In genomic region chr4:154466305-154466704, GRCm38 (mm10) we compare ENCODE assay signal across 11 mouse cellular contexts.
A peak's percentile ranks its signal among the peaks of the same experiment; 100 is the strongest.
DNase-seq lines count a peak whose midpoint lies in the region; ATAC-seq lines count a peak whose summit lies in the region.
"Had no signal": no experiment of that assay in that cellular context is flagged by ENCODE, and none has a peak within 500 bp of the region (broad histone marks: within the 10 kb centered on the region; RNA-seq: fewer than 3 reads in every experiment).

No protein-coding gene starts in this region.

- no peaks in the 10 kb centered on the region for H3K36me3 ChIP-seq in hindbrain, embryonic 11.5 days (ENCODE audit: control insufficient read depth, insufficient read depth, low read length)
- no peaks in the 10 kb centered on the region for H3K36me3 ChIP-seq in hindbrain, embryonic 16.5 days (ENCODE audit: control insufficient read depth, insufficient read depth, low read length)

- no peak overlapping the region for H3K27ac ChIP-seq in hindbrain, embryonic 11.5 days (ENCODE audit: low read depth, low read length)
- no peak overlapping the region for H3K27ac ChIP-seq in hindbrain, embryonic 16.5 days (ENCODE audit: low read depth, low read length)
- H3K27ac ChIP-seq: hindbrain, embryonic 14.5 days; limb, embryonic 12.5 days had no signal

- H3K27me3 ChIP-seq in hindbrain, embryonic 11.5 days (ENCODE audit: control insufficient read depth, insufficient read depth, low read length), result peaks cover 81% of the 10 kb centered on the region
- peaks cover 18% of the 10 kb centered on the region for H3K27me3 ChIP-seq in hindbrain, embryonic 16.5 days (replicated peaks; ENCODE audit: control insufficient read depth, insufficient read depth, low read length)

- no peak overlapping the region for H3K4me3 ChIP-seq in hindbrain, embryonic 11.5 days (ENCODE audit: low read depth, low read length)
- no peak overlapping the region for H3K4me3 ChIP-seq in hindbrain, embryonic 16.5 days (ENCODE audit: low read length)
- H3K4me3 ChIP-seq: limb, embryonic 12.5 days had no signal

- DNase-seq in hindbrain, embryonic 11.5 days (ENCODE audit: low spot score), result peak; percentile 54
- peak; percentile 38 for DNase-seq in urinary bladder, postnatal 14 days (ENCODE audit: low spot score)
- no peak for DNase-seq in urinary bladder, postnatal 36 days (ENCODE audit: low spot score in 2 of 2)
- peak; percentile 14 for DNase-seq in induced T-regulatory cell, adult 2 months (ENCODE audit: low read depth)
- DNase-seq in thymus, postnatal 4 days, result peak; percentile 72
- DNase-seq in spleen, adult 18-20 months, result no peak
- DNase-seq in cerebellum, postnatal 36 days, result no peak
- DNase-seq: cerebellum, adult 2 months had no signal

- no peak for ATAC-seq in hindbrain, embryonic 11.5 days (ENCODE audit: low FRiP score)
- ATAC-seq in hindbrain, embryonic 16.5 days, result no peak

- WGBS in hindbrain, embryonic 11.5 days, result 41% methylated on average over 5 of the region's 5 CpGs
- 48% methylated on average over 5 of the region's 5 CpGs for WGBS in hindbrain, embryonic 16.5 days

- H3K4me1 ChIP-seq in hindbrain, embryonic 11.5 days (replicated peaks; ENCODE audit: control insufficient read depth, insufficient read depth, low read length), result peaks cover 2% of the 10 kb centered on the region
- peaks cover 3% of the 10 kb centered on the region for H3K4me1 ChIP-seq in hindbrain, embryonic 16.5 days (ENCODE audit: control insufficient read depth, insufficient read depth, low read depth, low read length)

- no peaks in the 10 kb centered on the region for H3K9me3 ChIP-seq in hindbrain, embryonic 11.5 days (ENCODE audit: control insufficient read depth, low read length)
- no peaks in the 10 kb centered on the region for H3K9me3 ChIP-seq in hindbrain, embryonic 16.5 days (ENCODE audit: control insufficient read depth, low read length)
- H3K9me3 ChIP-seq: limb, embryonic 12.5 days had no signal

- no peak overlapping the region for H3K4me2 ChIP-seq in hindbrain, embryonic 11.5 days (replicated peaks; ENCODE audit: low read depth, low read length)
- no peak overlapping the region for H3K4me2 ChIP-seq in hindbrain, embryonic 16.5 days (ENCODE audit: low read length)
- H3K4me2 ChIP-seq: hindbrain, embryonic 14.5 days; limb, embryonic 12.5 days had no signal

- H3K9ac ChIP-seq in hindbrain, embryonic 11.5 days (ENCODE audit: low read depth, low read length), result no peak overlapping the region
- no peak overlapping the region for H3K9ac ChIP-seq in hindbrain, embryonic 16.5 days (ENCODE audit: low read depth, low read length)
- H3K9ac ChIP-seq: hindbrain, embryonic 14.5 days; limb, embryonic 12.5 days had no signal

Comparison
In these comparisons a context has a peak if more than half of its experiments do, and no peak if none do; other contexts are left out.
1. DNase-seq: peak in hindbrain, embryonic 11.5 days (single experiment), urinary bladder, postnatal 14 days (single experiment), induced T-regulatory cell, adult 2 months (single experiment) and thymus, postnatal 4 days (single experiment); none in urinary bladder, postnatal 36 days (0 of 2), spleen, adult 18-20 months (0 of 2) and cerebellum, postnatal 36 days (0 of 2).